Comparison of ENCODE assay signal across 11 mouse cellular contexts in genomic region chr11:48067072-48067471, GRCm38 (mm10).
DNase-seq lines count a peak whose midpoint lies in the region; ATAC-seq and TF ChIP-seq lines count a peak whose summit lies in the region.
"Had no signal": no experiment of that assay in that cellular context is flagged by ENCODE, and none has a peak within 500 bp of the region (broad histone marks: within the 10 kb centered on the region; RNA-seq: fewer than 3 reads in every experiment).

No protein-coding gene starts in this region.

- no peaks in the 10 kb centered on the region for H3K36me3 ChIP-seq in heart, embryonic 10.5 days
- H3K36me3 ChIP-seq in lung, postnatal 0 days (ENCODE audit: insufficient read depth, low read length), result no peaks in the 10 kb centered on the region
- no peaks in the 10 kb centered on the region for H3K36me3 ChIP-seq in hindbrain, embryonic 14.5 days (replicated peaks; ENCODE audit: control insufficient read depth, insufficient read depth)
- H3K36me3 ChIP-seq: liver, embryonic 12.5 days had no signal

- no peak for TF ChIP-seq CTCF in lung, postnatal 0 days (IDR thresholded peaks at IDR 0.05)

- no peak for TF ChIP-seq EP300 in lung, postnatal 0 days (IDR thresholded peaks at IDR 0.05)

- no peak overlapping the region for H3K27ac ChIP-seq in heart, embryonic 10.5 days
- no peak overlapping the region for H3K27ac ChIP-seq in lung, postnatal 0 days (ENCODE audit: low read length)
- H3K27ac ChIP-seq in hindbrain, embryonic 14.5 days, result no peak overlapping the region
- H3K27ac ChIP-seq: heart, adult 2 months; liver, embryonic 12.5 days had no signal

- H3K4me3 ChIP-seq in heart, embryonic 10.5 days, result no peak overlapping the region
- H3K4me3 ChIP-seq in lung, postnatal 0 days (ENCODE audit: low read depth, low read length), result no peak overlapping the region
- no peak overlapping the region for H3K4me3 ChIP-seq in hindbrain, embryonic 14.5 days (replicated peaks; ENCODE audit: low read length)
- H3K4me3 ChIP-seq: heart, adult 2 months; liver, embryonic 12.5 days; myocyte had no signal

- no peak overlapping the region for H3K4me2 ChIP-seq in lung, postnatal 0 days (replicated peaks; ENCODE audit: low read depth, low read length)
- H3K4me2 ChIP-seq in hindbrain, embryonic 14.5 days (replicated peaks), result no peak overlapping the region
- H3K4me2 ChIP-seq: liver, embryonic 12.5 days had no signal

- H3K4me1 ChIP-seq in heart, embryonic 10.5 days, result no peaks in the 10 kb centered on the region
- H3K4me1 ChIP-seq in lung, postnatal 0 days (ENCODE audit: insufficient read depth, low read depth, low read length), result no peaks in the 10 kb centered on the region
- H3K4me1 ChIP-seq in hindbrain, embryonic 14.5 days (replicated peaks; ENCODE audit: control insufficient read depth, insufficient read depth, low read length), result no peaks in the 10 kb centered on the region
- H3K4me1 ChIP-seq: liver, embryonic 12.5 days had no signal

- H3K27me3 ChIP-seq in heart, embryonic 10.5 days (ENCODE audit: insufficient read depth, poor library complexity, severe bottlenecking), result no peaks in the 10 kb centered on the region
- H3K27me3 ChIP-seq in lung, postnatal 0 days (replicated peaks; ENCODE audit: insufficient read depth, low read length), result no peaks in the 10 kb centered on the region
- no peaks in the 10 kb centered on the region for H3K27me3 ChIP-seq in hindbrain, embryonic 14.5 days (ENCODE audit: control insufficient read depth, insufficient read depth, low read length)
- H3K27me3 ChIP-seq: liver, embryonic 12.5 days had no signal

- H3K9ac ChIP-seq in lung, postnatal 0 days (replicated peaks; ENCODE audit: low read depth), result no peak overlapping the region
- H3K9ac ChIP-seq in hindbrain, embryonic 14.5 days, result no peak overlapping the region
- H3K9ac ChIP-seq: liver, embryonic 12.5 days had no signal

- 71% methylated on average over 3 of the region's 3 CpGs for WGBS in heart, embryonic 10.5 days
- WGBS in lung, postnatal 0 days, result 46% methylated on average over 3 of the region's 3 CpGs
- WGBS in hindbrain, embryonic 14.5 days, result 43% methylated on average over 3 of the region's 3 CpGs

- DNase-seq in heart, postnatal 36 days, result peak; percentile 3 to 4
- DNase-seq in heart, embryonic 10.5 days (ENCODE audit: low spot score), result no peak
- peak; percentile 10 for DNase-seq in lung, postnatal 0 days (ENCODE audit: low spot score)
- DNase-seq in lung, postnatal 25 days (ENCODE audit: low spot score), result no peak
- DNase-seq in adrenal gland, postnatal 14 days, result peak; percentile 70
- DNase-seq in hindbrain, embryonic 14.5 days (ENCODE audit: low spot score), result peak; percentile 50
- DNase-seq in MN1 (ENCODE audit: low spot score) (no peak), liver (no peak)

- intact Hi-C loops in heart, postnatal 36 days (cut with DNase I), result no loop called here

- ATAC-seq in lung, postnatal 0 days, result no peak
- ATAC-seq in hindbrain, embryonic 14.5 days (ENCODE audit: low FRiP score), result peak; percentile 37; the same call in 1 of the 2 replicates
- ATAC-seq: liver, embryonic 12.5 days had no signal

- H3K9me3 ChIP-seq in heart, embryonic 10.5 days, result no peaks in the 10 kb centered on the region
- H3K9me3 ChIP-seq in lung, postnatal 0 days (ENCODE audit: low read length), result no peaks in the 10 kb centered on the region
- no peaks in the 10 kb centered on the region for H3K9me3 ChIP-seq in hindbrain, embryonic 14.5 days (ENCODE audit: control insufficient read depth, low read length)
- H3K9me3 ChIP-seq: liver, embryonic 12.5 days had no signal

Comparison
In these comparisons a context has a peak if more than half of its experiments do, and no peak if none do; other contexts are left out.
1. DNase-seq: peak in heart, postnatal 36 days (2 of 2), lung, postnatal 0 days (single experiment), adrenal gland, postnatal 14 days (single experiment) and hindbrain, embryonic 14.5 days (single experiment); none in heart, embryonic 10.5 days (single experiment), lung, postnatal 25 days (single experiment), MN1 (single experiment) and liver (single experiment).